Mouse (Mus musculus) intestine, postnatal 0 days (tissue): ENCODE data around the gene Gabrd. TPM values are rescaled to one million over a fixed set of nuclear protein-coding genes. Genes with fewer than 3 reads are reported as not detected.

Source experiments
- ATAC-seq: fragments of 200-750 bp; cut with Nextera tagmentation; 2 replicates; pipeline ENCODE4 v1.8.0; 2017; ENCODE audit warnings: mild to moderate bottlenecking, moderate TSS enrichment, moderate library complexity
- H3K27ac ChIP-seq: fragments of 300-500 bp; sonication (generic); 2 replicates; pipeline ENCODE4 v1.5.1; 2014; ENCODE audit warnings: mild to moderate bottlenecking, low read depth, low read length, moderate library complexity
- H3K27me3 ChIP-seq: fragments of 300-500 bp; sonication (generic); replicated peaks from 2 replicates; pipeline ENCODE4 v1.6.1; 2014; ENCODE audit warnings: low read length, mixed read lengths; ENCODE audit not compliant: control insufficient read depth, insufficient read depth
- H3K36me3 ChIP-seq: fragments of 300-500 bp; sonication (generic); 2 replicates; pipeline ENCODE4 v1.6.1; 2014; ENCODE audit warnings: mild to moderate bottlenecking, moderate library complexity; ENCODE audit not compliant: control insufficient read depth, insufficient read depth
- H3K4me1 ChIP-seq: fragments of 300-500 bp; sonication (generic); replicated peaks from 2 replicates; pipeline ENCODE4 v1.6.1; 2014; ENCODE audit warnings: antibody characterized with exemption, low read length, mixed read lengths; ENCODE audit not compliant: control insufficient read depth, insufficient read depth
- H3K4me2 ChIP-seq: fragments of 300-500 bp; sonication (generic); replicated peaks from 2 replicates; pipeline ENCODE4 v1.6.1; 2014; ENCODE audit warnings: low read depth, mild to moderate bottlenecking, moderate library complexity
- H3K4me3 ChIP-seq: fragments of 300-500 bp; sonication (generic); 2 replicates; pipeline ENCODE4 v1.5.1; 2014; ENCODE audit warnings: low read depth, low read length
- H3K9ac ChIP-seq: fragments of 300-500 bp; sonication (generic); 2 replicates; pipeline ENCODE4 v1.6.1; 2014; ENCODE audit warnings: mild to moderate bottlenecking, low read depth, low read length
- H3K9me3 ChIP-seq: fragments of 300-500 bp; sonication (generic); 2 replicates; pipeline ENCODE4 v1.6.1; 2016; ENCODE audit warnings: mixed run types; ENCODE audit not compliant: control insufficient read depth
- CTCF ChIP-seq: sonication (generic); IDR thresholded peaks from 2 replicates; pipeline ENCODE4 v1.5.1; 2016; ENCODE audit warnings: low read depth, mild to moderate bottlenecking, control low read depth, antibody characterized with exemption, moderate library complexity
- WGBS: fragments of 180-500 bp; shearing (Covaris S2); extraction: QIAGEN DNeasy Blood & Tissue Kit; methylation state at CpG from one replicate; pipeline ENCODE4 v1.1.7; 2014; 5-methylcytosine and 5-hydroxymethylcytosine counted together
- polyA plus RNA-seq: library from polyadenylated mRNA; unstranded; fragments of >200 nt; fragmentation: Nextera tagmentation; extraction: Ambion mirVana; gene quantifications from 2 replicates; pipeline ENCODE4 v1.2.1, GENCODE M21; 2015

Gabrd gene
- polyA plus RNA-seq, 1 experiment from 2014 or later: 0.21 TPM

GRCm38 (mm10) chr4:155362443-155362842 is 35.5 kb downstream of the Gabrd start:
- 27% methylated on average over 5 of the region's 5 CpGs for WGBS
- no peaks in the 10 kb centered on the region for H3K9me3 ChIP-seq
- no peak for TF ChIP-seq CTCF
- no peak for ATAC-seq
- no peaks in the 10 kb centered on the region for H3K36me3 ChIP-seq
- H3K27me3 ChIP-seq: 0 out of 2 replicates have a peak, but pooled peaks cover 5% of the 10 kb centered on the region
- H3K27ac ChIP-seq: no peak overlapping the region
- H3K4me2 ChIP-seq: peak overlapping the region; percentile 72
- H3K4me3 ChIP-seq: peak overlapping the region; percentile 49
- peaks cover 3% of the 10 kb centered on the region; the same call in 1 of the 2 replicates for H3K4me1 ChIP-seq
- H3K9ac ChIP-seq: no peak overlapping the region

- H3K27me3 ChIP-seq: 0 out of 2 replicates have a peak, but pooled peaks cover 5% of the 10 kb centered on the region
- peaks cover 3% of the 10 kb centered on the region; the same call in 1 of the 2 replicates for H3K4me1 ChIP-seq
- peak within 1 kb of the TSS; percentile 49 for H3K4me3 ChIP-seq
- H3K4me2 ChIP-seq: peak within 1 kb of the TSS; percentile 72
- peak within 1 kb of the TSS; percentile 88 for H3K27ac ChIP-seq
- under 1% methylated on average over 51 of the region's 51 CpGs for WGBS
- H3K36me3 ChIP-seq: no peaks in the 10 kb centered on the region
- ATAC-seq: peak; percentile 98
- no peak for TF ChIP-seq CTCF
- H3K9ac ChIP-seq: peak within 1 kb of the TSS; percentile 42
- H3K9me3 ChIP-seq: no peaks in the 10 kb centered on the region
Measured at GRCm38 (mm10) chr4:155361303-155361791, 36.6 kb downstream of the Gabrd start, which contains the start of gene Prkcz. Prkcz (minus strand) TSS chr4:155361361.

GRCm38 (mm10) chr4:155360856-155361255 is 37.1 kb downstream of the Gabrd start:
- Histone ChIP-seq H3K4me1 (no peaks in the 10 kb centered on the region; the same call in 1 of the 2 replicates), H3K27me3 (0 out of 2 replicates have a peak, but pooled peaks cover 5% of the 10 kb centered on the region), H3K4me2 (peak overlapping the region; percentile 72), H3K27ac (peak overlapping the region; percentile 88), H3K4me3 (peak overlapping the region; percentile 49), H3K36me3 (no peaks in the 10 kb centered on the region), H3K9me3 (no peaks in the 10 kb centered on the region), H3K9ac (peak overlapping the region; percentile 42; the same call in 1 of the 2 replicates)
- TF ChIP-seq CTCF: no peak
- ATAC-seq: peak; percentile 46
- WGBS: under 1% methylated on average over 42 of the region's 42 CpGs

- Histone ChIP-seq H3K27ac (no peak overlapping the region), H3K4me2 (peak overlapping the region; percentile 72), H3K9me3 (no peaks in the 10 kb centered on the region), H3K4me3 (peak overlapping the region; percentile 49; the same call in 1 of the 2 replicates), H3K27me3 (0 out of 2 replicates have a peak, but pooled peaks cover 5% of the 10 kb centered on the region), H3K36me3 (0 out of 2 replicates have a peak, but pooled peaks cover 3% of the 10 kb centered on the region), H3K4me1 (no peaks in the 10 kb centered on the region; the same call in 1 of the 2 replicates), H3K9ac (no peak overlapping the region)
- no peak for ATAC-seq
- TF ChIP-seq CTCF: no peak
- 35% methylated on average over 12 of the region's 12 CpGs for WGBS
Measured at GRCm38 (mm10) chr4:155359560-155360464, 38.1 kb downstream of the Gabrd start.

- Histone ChIP-seq H3K4me3 (no peak overlapping the region), H3K36me3 (peaks cover 4% of the 10 kb centered on the region; the same call in 1 of the 2 replicates), H3K27ac (no peak overlapping the region), H3K27me3 (0 out of 2 replicates have a peak, but pooled peaks cover 5% of the 10 kb centered on the region), H3K9ac (no peak overlapping the region), H3K4me1 (no peaks in the 10 kb centered on the region; the same call in 1 of the 2 replicates), H3K9me3 (no peaks in the 10 kb centered on the region), H3K4me2 (no peak overlapping the region)
- 53% methylated on average over 2 of the region's 2 CpGs for WGBS
- TF ChIP-seq CTCF: peak; percentile 66
- no peak for ATAC-seq
Measured at GRCm38 (mm10) chr4:155357601-155358000, 40.3 kb downstream of the Gabrd start.

- Histone ChIP-seq H3K9ac (no peak overlapping the region), H3K4me2 (no peak overlapping the region), H3K36me3 (peaks cover 4% of the 10 kb centered on the region; the same call in 1 of the 2 replicates), H3K27ac (no peak overlapping the region), H3K4me3 (no peak overlapping the region), H3K4me1 (no peaks in the 10 kb centered on the region), H3K9me3 (no peaks in the 10 kb centered on the region), H3K27me3 (no peaks in the 10 kb centered on the region)
- 68% methylated on average over 10 of the region's 10 CpGs for WGBS
- ATAC-seq: no peak
- TF ChIP-seq CTCF: no peak
Measured at GRCm38 (mm10) chr4:155356354-155356753, 41.6 kb downstream of the Gabrd start.
